Mouse (Mus musculus): Measurements from ENCODE around the gene 1700021F05Rik. TPM values are rescaled to one million over a fixed set of nuclear protein-coding genes. Genes with fewer than 3 reads are reported as not detected.

1700021F05Rik gene
- total RNA-seq, 1 experiment = 32.9 TPM

DNA sequence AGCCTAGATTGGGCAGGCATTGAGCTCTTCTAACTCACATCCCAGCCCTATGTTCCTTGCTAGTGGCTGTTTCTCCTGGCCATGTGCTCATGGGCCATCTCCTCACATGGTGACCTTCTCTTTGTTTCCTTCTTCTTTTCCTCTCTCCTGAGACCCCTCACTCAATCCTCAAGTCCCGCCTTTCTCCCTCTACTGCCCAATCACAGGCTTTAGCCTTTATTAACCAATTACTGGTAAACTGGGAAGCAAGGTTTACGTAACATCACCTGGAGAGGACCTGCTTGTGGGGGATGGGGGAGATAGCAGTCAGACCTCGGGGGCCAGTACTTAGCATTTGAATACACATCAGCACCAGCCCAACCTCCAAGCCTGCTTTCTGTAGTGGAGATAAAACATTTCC lies 10.6 kb upstream of the 1700021F05Rik start:
- in situ Hi-C loops (cut with MboI; ENCODE audit: low sequenced_read_pairs in 2 of 2, unreplicated experiment in 2 of 2) = no loop called here
- Histone ChIP-seq H3K9ac (ENCODE audit: insufficient read depth, low read depth, low read length, poor library complexity, severe bottlenecking) (no peak overlapping the region; the same call in 1 of the 2 replicates), H3K4me3 (ENCODE audit: insufficient read depth in 1 of 2, low read depth in 1 of 2, low read length in 2 of 2, poor library complexity in 1 of 2, severe bottlenecking in 1 of 2) (peak overlapping the region in 1 of 2 experiments; percentile 14; a peak in 1 of 4 replicates)

DNA sequence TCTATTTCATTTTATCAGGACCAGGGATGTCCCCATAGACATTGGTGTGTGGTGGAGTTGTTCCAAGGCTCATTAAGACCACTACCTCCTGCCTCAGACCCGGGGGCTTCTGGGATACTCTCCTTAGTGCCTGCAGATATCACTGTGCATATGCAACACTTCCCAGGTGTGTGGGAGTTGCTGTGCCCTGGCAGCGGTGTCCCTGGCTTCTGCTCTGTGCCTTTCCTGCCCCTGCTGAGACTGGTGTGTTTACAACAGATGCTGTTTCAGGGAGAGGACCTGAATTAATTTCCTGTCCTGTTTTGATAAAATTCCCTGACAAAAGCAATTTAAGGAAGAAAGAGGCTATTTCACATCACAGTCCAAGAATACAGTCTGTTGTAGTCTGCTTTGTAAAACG lies 10.1 kb upstream of the 1700021F05Rik start:
- Histone ChIP-seq H3K9me3 (ENCODE audit: control insufficient read depth, insufficient read depth, low read depth, low read length) (no peaks in the 10 kb centered on the region), H3K27ac (ENCODE audit: insufficient read depth, low read depth, low read length, poor library complexity, severe bottlenecking) (peak overlapping the region; percentile 29), H3K36me3 (ENCODE audit: control insufficient read depth, insufficient read depth, low read length, poor library complexity, severe bottlenecking) (no peaks in the 10 kb centered on the region), H3K4me3 (ENCODE audit: insufficient read depth in 1 of 2, low read depth in 1 of 2, low read length in 2 of 2, poor library complexity in 1 of 2, severe bottlenecking in 1 of 2) (peak overlapping the region in 1 of 2 experiments; percentile 14; a peak in 1 of 4 replicates), H3K4me1 (ENCODE audit: control insufficient read depth in 2 of 2, insufficient read depth in 2 of 2, low read length in 2 of 2, poor library complexity in 1 of 2) (peaks cover 8% of the 10 kb centered on the region in 2 experiments), H3K9ac (ENCODE audit: insufficient read depth, low read depth, low read length, poor library complexity, severe bottlenecking) (peak overlapping the region; percentile 4; the same call in 1 of the 2 replicates)
- TF ChIP-seq HCFC1 (IDR thresholded peaks at IDR 0.05; ENCODE audit: borderline replicate concordance, insufficient read depth, low read length) (no peak), CHD2 (IDR thresholded peaks at IDR 0.05; ENCODE audit: low read depth, low read length) (no peak), MAFK (IDR thresholded peaks at IDR 0.05; ENCODE audit: insufficient read depth, low read depth, low read length) (no peak), ZNF384 (IDR thresholded peaks at IDR 0.05; ENCODE audit: low read depth, low read length) (no peak), ZC3H11A (IDR thresholded peaks at IDR 0.05; ENCODE audit: borderline replicate concordance, low read depth, low read length) (no peak)
- DNase-seq (ENCODE audit: low read depth, low spot score) = no peak
- in situ Hi-C loops (cut with MboI; ENCODE audit: low sequenced_read_pairs in 2 of 2, unreplicated experiment in 2 of 2) = no loop called here

More for the DNA sequence above, 10.6 kb upstream of the 1700021F05Rik start:
- Histone ChIP-seq H3K9me3 (ENCODE audit: control insufficient read depth, insufficient read depth, low read depth, low read length) (no peaks in the 10 kb centered on the region), H3K36me3 (ENCODE audit: control insufficient read depth, insufficient read depth, low read length, poor library complexity, severe bottlenecking) (no peaks in the 10 kb centered on the region), H3K4me1 (ENCODE audit: control insufficient read depth in 2 of 2, insufficient read depth in 2 of 2, low read length in 2 of 2, poor library complexity in 1 of 2) (peaks cover 8% of the 10 kb centered on the region in 2 experiments), H3K27ac (ENCODE audit: insufficient read depth, low read depth, low read length, poor library complexity, severe bottlenecking) (peak overlapping the region; percentile 29; the same call in 1 of the 2 replicates)
- peak; percentile 73 for DNase-seq (ENCODE audit: low read depth, low spot score)
- TF ChIP-seq CHD2 (IDR thresholded peaks at IDR 0.05; ENCODE audit: low read depth, low read length) = peak; percentile 65; the same call in 1 of the 2 replicates
- TF ChIP-seq ZC3H11A (IDR thresholded peaks at IDR 0.05; ENCODE audit: borderline replicate concordance, low read depth, low read length) = no peak

DNA sequence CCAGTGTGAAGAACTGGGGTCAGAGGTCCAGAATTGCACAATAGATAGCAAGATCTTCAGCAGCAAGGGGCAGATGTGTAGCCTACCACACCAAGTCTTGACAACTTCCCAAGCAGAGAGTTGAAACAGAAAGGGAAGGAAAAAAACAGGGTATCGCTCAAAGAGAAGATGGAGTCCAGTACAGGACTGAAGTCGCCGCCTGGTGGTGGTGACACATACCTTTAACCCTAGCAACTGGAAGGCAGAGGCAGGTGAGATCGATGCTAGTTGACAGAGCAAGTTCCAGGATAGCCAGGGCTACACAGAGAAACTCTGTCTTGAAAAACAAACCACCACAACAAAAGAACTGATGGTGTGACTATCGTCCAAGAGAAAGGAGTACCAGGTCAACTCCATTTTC lies 8.6 kb upstream of the 1700021F05Rik start:
- peaks cover 8% of the 10 kb centered on the region in 2 experiments for H3K4me1 ChIP-seq (ENCODE audit: control insufficient read depth in 2 of 2, insufficient read depth in 2 of 2, low read length in 2 of 2, poor library complexity in 1 of 2)
- H3K36me3 ChIP-seq (ENCODE audit: control insufficient read depth, insufficient read depth, low read length, poor library complexity, severe bottlenecking) = no peaks in the 10 kb centered on the region
- in situ Hi-C loops (cut with MboI; ENCODE audit: low sequenced_read_pairs in 2 of 2, unreplicated experiment in 2 of 2) = no loop called here
- no peak overlapping the region for H3K9ac ChIP-seq (ENCODE audit: insufficient read depth, low read depth, low read length, poor library complexity, severe bottlenecking)
- H3K4me3 ChIP-seq (ENCODE audit: insufficient read depth in 1 of 2, low read depth in 1 of 2, low read length in 2 of 2, poor library complexity in 1 of 2, severe bottlenecking in 1 of 2) = no peak overlapping the region
- no peak overlapping the region for H3K27ac ChIP-seq (ENCODE audit: insufficient read depth, low read depth, low read length, poor library complexity, severe bottlenecking)
- no peak for TF ChIP-seq MAFK (IDR thresholded peaks at IDR 0.05; ENCODE audit: insufficient read depth, low read depth, low read length)
- no peak for TF ChIP-seq ZNF384 (IDR thresholded peaks at IDR 0.05; ENCODE audit: low read depth, low read length)
- no peak for TF ChIP-seq HCFC1 (IDR thresholded peaks at IDR 0.05; ENCODE audit: borderline replicate concordance, insufficient read depth, low read length)
- TF ChIP-seq ZC3H11A (IDR thresholded peaks at IDR 0.05; ENCODE audit: borderline replicate concordance, low read depth, low read length) = no peak
- TF ChIP-seq CHD2 (IDR thresholded peaks at IDR 0.05; ENCODE audit: low read depth, low read length) = no peak
- DNase-seq (ENCODE audit: low read depth, low spot score) = no peak
- no peaks in the 10 kb centered on the region for H3K9me3 ChIP-seq (ENCODE audit: control insufficient read depth, insufficient read depth, low read depth, low read length)

DNA sequence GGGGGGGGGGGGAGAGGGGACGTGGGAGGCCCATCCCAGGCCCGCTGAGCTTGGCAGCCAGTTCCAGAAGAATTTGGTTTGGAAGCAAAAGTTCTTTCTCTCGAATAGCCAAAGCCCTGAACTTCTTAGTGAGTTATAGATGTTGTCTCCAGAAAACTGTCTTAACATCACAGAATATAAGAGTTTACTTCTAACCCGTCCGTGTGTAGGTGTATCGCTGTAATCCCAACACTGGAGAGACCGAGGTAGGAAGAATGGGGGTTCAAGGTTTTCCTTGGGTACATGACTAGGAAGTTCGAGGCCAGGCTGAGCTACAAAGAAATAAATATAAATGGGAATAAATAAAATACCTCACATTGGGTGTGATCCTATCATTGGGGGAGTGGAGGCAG lies 355 bp upstream of the 1700021F05Rik start:
- no peak overlapping the region for H3K9ac ChIP-seq (ENCODE audit: insufficient read depth, low read depth, low read length, poor library complexity, severe bottlenecking)
- no peak for DNase-seq (ENCODE audit: low read depth, low spot score)
- peaks cover 0 to 7% of the 10 kb centered on the region in 2 experiments; a peak in 1 of 4 replicates for H3K4me1 ChIP-seq (ENCODE audit: control insufficient read depth in 2 of 2, insufficient read depth in 2 of 2, low read length in 2 of 2, poor library complexity in 1 of 2)
- no peak overlapping the region for H3K4me3 ChIP-seq (ENCODE audit: insufficient read depth in 1 of 2, low read depth in 1 of 2, low read length in 2 of 2, poor library complexity in 1 of 2, severe bottlenecking in 1 of 2)
- H3K27ac ChIP-seq (ENCODE audit: insufficient read depth, low read depth, low read length, poor library complexity, severe bottlenecking) = no peak overlapping the region
- H3K9me3 ChIP-seq (ENCODE audit: control insufficient read depth, insufficient read depth, low read depth, low read length) = no peaks in the 10 kb centered on the region
- TF ChIP-seq CHD2 (IDR thresholded peaks at IDR 0.05; ENCODE audit: low read depth, low read length) (no peak), ZNF384 (IDR thresholded peaks at IDR 0.05; ENCODE audit: low read depth, low read length) (no peak), ZC3H11A (IDR thresholded peaks at IDR 0.05; ENCODE audit: borderline replicate concordance, low read depth, low read length) (no peak), MAFK (IDR thresholded peaks at IDR 0.05; ENCODE audit: insufficient read depth, low read depth, low read length) (no peak), HCFC1 (IDR thresholded peaks at IDR 0.05; ENCODE audit: borderline replicate concordance, insufficient read depth, low read length) (no peak)
- peaks cover 5% of the 10 kb centered on the region for H3K36me3 ChIP-seq (ENCODE audit: control insufficient read depth, insufficient read depth, low read length, poor library complexity, severe bottlenecking)
- in situ Hi-C loops (cut with MboI; ENCODE audit: low sequenced_read_pairs in 2 of 2, unreplicated experiment in 2 of 2) = no loop called here
